Mouse (Mus musculus) gastrocnemius, adult 8-10 months (tissue): ENCODE measurements around the gene Mreg. TPM values are rescaled to one million over a fixed set of nuclear protein-coding genes. Genes with fewer than 3 reads are reported as not detected.

Source experiments
- DNase-seq, 2 experiments: peaks; one replicate each; pipeline ENCODE4 v3.0.0; 2022; ENCODE audit warnings: low spot score in 2 of 2
- total RNA-seq, 4 experiments: library from RNA; stranded (reverse); gene quantifications; 2 replicates each; pipeline ENCODE4 v1.2.4; 2022

The Mreg gene
- total RNA-seq, 4 experiments from 2014 or later = 35.8 to 50.4 (median 44.8) TPM

GRCm38 (mm10) chr1:72196626-72197359 is 15.3 kb downstream of the Mreg start:
- DNase-seq = no peak

GRCm38 (mm10) chr1:72196123-72196522 is 16.0 kb downstream of the Mreg start:
- DNase-seq = no peak

- DNase-seq = no peak
Observed at GRCm38 (mm10) chr1:72191449-72191848, 20.7 kb downstream of the Mreg start.

GRCm38 (mm10) chr1:72188142-72188738 is 23.9 kb downstream of the Mreg start:
- no peak for DNase-seq

- DNase-seq = peak in 1 of 2 experiments; percentile 23
Observed at GRCm38 (mm10) chr1:72187486-72187885, 24.6 kb downstream of the Mreg start.

- DNase-seq = no peak
Observed at GRCm38 (mm10) chr1:72186151-72186550, 26.0 kb downstream of the Mreg start.

GRCm38 (mm10) chr1:72183554-72183953 is 28.6 kb downstream of the Mreg start:
- no peak for DNase-seq

GRCm38 (mm10) chr1:72182930-72183499 is 29.1 kb downstream of the Mreg start:
- no peak for DNase-seq

- DNase-seq = no peak
Observed at GRCm38 (mm10) chr1:72179947-72180346, 32.2 kb downstream of the Mreg start.

GRCm38 (mm10) chr1:72176239-72176638 is 35.9 kb downstream of the Mreg start:
- no peak for DNase-seq

- no peak for DNase-seq
Observed at GRCm38 (mm10) chr1:72174183-72174582, 37.9 kb downstream of the Mreg start.

- DNase-seq = no peak
Observed at GRCm38 (mm10) chr1:72173402-72174051, 38.6 kb downstream of the Mreg start.

GRCm38 (mm10) chr1:72172788-72173187 is 39.3 kb downstream of the Mreg start:
- DNase-seq = no peak

- no peak for DNase-seq
Observed at GRCm38 (mm10) chr1:72171001-72171860, 40.9 kb downstream of the Mreg start.

GRCm38 (mm10) chr1:72167024-72167423 is 45.1 kb downstream of the Mreg start:
- no peak for DNase-seq

- DNase-seq = no peak
Observed at GRCm38 (mm10) chr1:72166468-72166814, 45.7 kb downstream of the Mreg start.

GRCm38 (mm10) chr1:72165723-72166467 is 46.2 kb downstream of the Mreg start:
- no peak for DNase-seq

- DNase-seq = no peak
Observed at GRCm38 (mm10) chr1:72160321-72160720, 51.8 kb downstream of the Mreg start.

- no peak for DNase-seq
Observed at GRCm38 (mm10) chr1:72145041-72145440, 67.1 kb downstream of the Mreg start.

- no peak for DNase-seq
Observed at GRCm38 (mm10) chr1:72144426-72144825, 67.7 kb downstream of the Mreg start.
